Mouse (Mus musculus) myocyte (in vitro differentiated cells): ENCODE measurements around the gene Cacnb3.

ENCODE experiments used
- E2F4 ChIP-seq: IDR thresholded peaks from one replicate; pipeline ENCODE4 v1.6.1; 2011; ENCODE audit warnings: mild to moderate bottlenecking, control low read depth, moderate library complexity; ENCODE audit not compliant: insufficient read depth
- MAX ChIP-seq: IDR thresholded peaks from one replicate; pipeline ENCODE4 v1.6.1; 2011; ENCODE audit warnings: low read depth, mild to moderate bottlenecking, control low read depth
- POLR2A ChIP-seq: IDR thresholded peaks from one replicate; pipeline ENCODE4 v1.6.1; 2011; ENCODE audit warnings: low read depth, mild to moderate bottlenecking, control low read depth, moderate library complexity; ENCODE audit not compliant: insufficient read length
- TCF12 ChIP-seq: IDR thresholded peaks from one replicate; pipeline ENCODE4 v1.6.1; 2011; ENCODE audit warnings: mild to moderate bottlenecking, control low read depth; ENCODE audit not compliant: poor library complexity, insufficient read depth, severe bottlenecking

DNA sequence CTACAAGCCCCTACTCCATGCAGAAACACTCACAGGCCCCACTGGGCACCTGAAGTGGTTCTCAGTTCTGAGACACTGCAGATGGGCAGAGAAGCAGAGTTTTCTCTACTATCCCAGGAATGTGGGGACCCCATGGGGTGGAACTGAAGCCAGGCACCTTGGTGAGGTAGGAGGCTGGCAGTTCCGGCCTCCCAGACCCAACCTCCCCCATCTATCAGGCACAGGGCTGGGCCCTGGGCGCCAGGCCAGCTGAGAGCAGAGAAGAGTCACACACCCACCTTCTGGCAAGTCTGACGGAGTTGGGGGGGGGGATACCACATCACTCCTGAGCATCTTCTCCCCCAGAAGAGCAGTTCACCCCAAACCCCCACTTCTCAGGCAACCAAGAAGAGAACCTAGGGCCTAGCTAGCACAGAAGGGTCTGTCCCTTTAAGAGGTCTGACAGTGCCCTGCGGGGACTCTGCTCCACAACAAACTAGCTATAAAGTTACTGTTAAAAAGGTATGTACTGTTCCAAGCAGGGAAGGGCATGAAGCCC lies 27.6 kb upstream of the Cacnb3 start:
- no peak for TF ChIP-seq MAX
- TF ChIP-seq POLR2A: no peak
- no peak for TF ChIP-seq E2F4
- no peak for TF ChIP-seq TCF12
